20 mouse cellular contexts compared by ENCODE assay signal in the genomic region with DNA sequence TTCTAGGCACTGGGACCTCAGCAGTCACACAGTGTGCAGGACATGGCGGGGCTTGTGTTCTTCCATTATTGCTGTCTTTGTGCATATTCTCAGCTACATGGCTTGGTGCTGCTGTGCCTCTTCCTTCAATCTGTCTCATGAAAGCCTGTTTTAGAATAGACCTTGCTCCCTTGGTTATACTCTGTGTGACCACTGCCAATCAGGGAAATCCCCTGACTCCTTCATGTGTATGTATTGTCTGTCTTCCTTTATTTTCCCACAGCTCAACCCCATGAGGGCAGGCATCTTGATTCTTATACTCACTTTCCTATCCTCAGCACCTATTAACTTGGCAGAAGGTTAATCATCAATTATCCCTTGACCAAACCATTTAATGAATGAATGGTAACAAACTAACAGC. TPM values are rescaled to one million over a fixed set of nuclear protein-coding genes. Genes with fewer than 3 reads are reported as not detected.
DNase-seq lines count a peak whose midpoint lies in the region; ATAC-seq and TF ChIP-seq lines count a peak whose summit lies in the region.
"Had no signal": no experiment of that assay in that cellular context is flagged by ENCODE, and none has a peak within 500 bp of the region (broad histone marks: within the 10 kb centered on the region; RNA-seq: fewer than 3 reads in every experiment).

No protein-coding gene starts in this region.

- peak; percentile 13 for TF ChIP-seq RAD21 in CH12.LX (IDR thresholded peaks at IDR 0.05; ENCODE audit: low read depth, low read length)

- no peak for TF ChIP-seq POLR2A in kidney, adult 2 months (IDR thresholded peaks at IDR 0.05; ENCODE audit: low read depth, low read length)
- TF ChIP-seq POLR2A in CH12.LX (IDR thresholded peaks at IDR 0.05; ENCODE audit: low read depth, low read length), result no peak

- no peak overlapping the region for H3K9ac ChIP-seq in kidney, embryonic 14.5 days (ENCODE audit: low read depth, low read length)
- no peak overlapping the region for H3K9ac ChIP-seq in kidney, postnatal 0 days (ENCODE audit: low read depth, low read length)
- no peak overlapping the region; the same call in 1 of the 2 replicates for H3K9ac ChIP-seq in CH12.LX (ENCODE audit: insufficient read depth, low read depth)
- H3K9ac ChIP-seq: forebrain, embryonic 15.5 days; heart, embryonic 13.5 days; hindbrain, embryonic 15.5 days had no signal

- H3K9me3 ChIP-seq in kidney, embryonic 14.5 days (ENCODE audit: control insufficient read depth, low read length), result 0 out of 2 replicates have a peak, but pooled peaks cover 3% of the 10 kb centered on the region
- no peaks in the 10 kb centered on the region for H3K9me3 ChIP-seq in kidney, postnatal 0 days (replicated peaks; ENCODE audit: low read length)
- H3K9me3 ChIP-seq in CH12.LX (replicated peaks; ENCODE audit: low read length), result peaks cover 25% of the 10 kb centered on the region
- H3K9me3 ChIP-seq in midbrain, embryonic 10.5 days (replicated peaks), result no peaks in the 10 kb centered on the region; the same call in 1 of the 2 replicates
- H3K9me3 ChIP-seq: forebrain, embryonic 15.5 days; G1E; heart, embryonic 13.5 days; hindbrain, embryonic 15.5 days had no signal

- 93% methylated on average over 1 of the region's 1 CpGs for WGBS in kidney, adult 2 months
- WGBS in kidney, embryonic 14.5 days, result 93% methylated on average over 1 of the region's 1 CpGs
- WGBS in kidney, postnatal 0 days, result 95% methylated on average over 1 of the region's 1 CpGs
- 100% methylated on average over 1 of the region's 1 CpGs for WGBS in macrophage (ENCODE audit: missing documents)
- 88% methylated on average over 1 of the region's 1 CpGs for WGBS in midbrain, embryonic 10.5 days

- no peak overlapping the region for H3K27ac ChIP-seq in kidney, adult 2 months (ENCODE audit: insufficient read depth, low read depth, low read length)
- H3K27ac ChIP-seq in kidney, embryonic 14.5 days (ENCODE audit: low read depth, low read length), result no peak overlapping the region
- H3K27ac ChIP-seq in kidney, postnatal 0 days, result no peak overlapping the region
- H3K27ac ChIP-seq in CH12.LX (ENCODE audit: insufficient read depth, low read depth) (peak overlapping the region; percentile 77), macrophage (peak overlapping the region; percentile 97)
- H3K27ac ChIP-seq in midbrain, embryonic 10.5 days (replicated peaks), result no peak overlapping the region
- H3K27ac ChIP-seq: forebrain, embryonic 15.5 days; heart, embryonic 13.5 days; hindbrain, embryonic 15.5 days had no signal

- no peak overlapping the region for H3K4me2 ChIP-seq in kidney, embryonic 14.5 days (replicated peaks; ENCODE audit: low read depth, low read length)
- no peak overlapping the region for H3K4me2 ChIP-seq in kidney, postnatal 0 days (ENCODE audit: low read length)
- H3K4me2 ChIP-seq in CH12.LX (ENCODE audit: insufficient read depth, low read depth, poor library complexity, severe bottlenecking), result peak overlapping the region; percentile 79
- H3K4me2 ChIP-seq: forebrain, embryonic 15.5 days; heart, embryonic 13.5 days; hindbrain, embryonic 15.5 days had no signal

- dilution Hi-C loops in CH12.LX (cut with MboI; ENCODE audit: extremely low pct_ligation_motif_present, extremely low pct_unique_long_range_greater_than_20kb, low sequenced_read_pairs), result no loop called here

- H3K4me3 ChIP-seq in kidney, adult 2 months (ENCODE audit: insufficient read depth, low read depth, low read length), result no peak overlapping the region
- no peak overlapping the region for H3K4me3 ChIP-seq in kidney, embryonic 14.5 days (ENCODE audit: low read length)
- H3K4me3 ChIP-seq in kidney, postnatal 0 days (replicated peaks; ENCODE audit: low read depth, low read length), result no peak overlapping the region
- peak overlapping the region; percentile 30 to 38 (median 33) for H3K4me3 ChIP-seq in CH12.LX (replicated peaks in 1 of 3; ENCODE audit: low read depth in 2 of 3, low read length in 2 of 3, poor library complexity in 1 of 3)
- peak overlapping the region; percentile 27 for H3K4me3 ChIP-seq in macrophage (ENCODE audit: inconsistent target)
- H3K4me3 ChIP-seq in midbrain, embryonic 10.5 days, result no peak overlapping the region
- H3K4me3 ChIP-seq: forebrain, embryonic 15.5 days; heart, embryonic 13.5 days; hindbrain, embryonic 15.5 days had no signal

- peaks cover 9% of the 10 kb centered on the region; the same call in 1 of the 2 replicates for H3K4me1 ChIP-seq in kidney, adult 2 months (ENCODE audit: control insufficient read depth, insufficient read depth, low read length)
- peaks cover 11% of the 10 kb centered on the region for H3K4me1 ChIP-seq in kidney, embryonic 14.5 days (ENCODE audit: control insufficient read depth, insufficient read depth, low read length)
- H3K4me1 ChIP-seq in kidney, postnatal 0 days (replicated peaks; ENCODE audit: insufficient read depth, low read length), result peaks cover 14% of the 10 kb centered on the region
- peaks cover 39 to 81% of the 10 kb centered on the region in 2 experiments for H3K4me1 ChIP-seq in CH12.LX (ENCODE audit: control insufficient read depth in 1 of 2, insufficient read depth in 2 of 2)
- peaks cover 18% of the 10 kb centered on the region for H3K4me1 ChIP-seq in midbrain, embryonic 10.5 days
- H3K4me1 ChIP-seq: forebrain, embryonic 15.5 days had no signal

- H3K79me2 ChIP-seq in CH12.LX (replicated peaks; ENCODE audit: control insufficient read depth, extremely low read depth, insufficient read depth, poor library complexity, severe bottlenecking) (no peaks in the 10 kb centered on the region), macrophage (ENCODE audit: inconsistent target) (peaks cover 32% of the 10 kb centered on the region)

- peak; percentile 78 for TF ChIP-seq EP300 in CH12.LX (IDR thresholded peaks at IDR 0.05; ENCODE audit: low read length)

- H3K27me3 ChIP-seq in kidney, adult 2 months (replicated peaks; ENCODE audit: control insufficient read depth, insufficient read depth, low read length), result no peaks in the 10 kb centered on the region
- H3K27me3 ChIP-seq in kidney, embryonic 14.5 days (ENCODE audit: control insufficient read depth, insufficient read depth, low read length), result no peaks in the 10 kb centered on the region
- H3K27me3 ChIP-seq in kidney, postnatal 0 days (ENCODE audit: insufficient read depth, low read length), result no peaks in the 10 kb centered on the region
- H3K27me3 ChIP-seq in CH12.LX (replicated peaks), result no peaks in the 10 kb centered on the region
- no peaks in the 10 kb centered on the region for H3K27me3 ChIP-seq in midbrain, embryonic 10.5 days (ENCODE audit: low read depth, poor library complexity, severe bottlenecking)
- H3K27me3 ChIP-seq: forebrain, embryonic 15.5 days; heart, embryonic 13.5 days; hindbrain, embryonic 15.5 days had no signal

- peak; percentile 53 for DNase-seq in kidney, adult 2 months
- DNase-seq in kidney, postnatal 0 days (ENCODE audit: low spot score), result no peak
- no peak for DNase-seq in kidney, postnatal 10 days
- DNase-seq in CH12.LX (ENCODE audit: extremely low read depth), result peak; percentile 75
- no peak for DNase-seq in midbrain, embryonic 10.5 days (ENCODE audit: low spot score)
- no peak for DNase-seq in B cell, adult 2 months
- DNase-seq: adrenal gland, adult 8-10 months; adrenal gland, postnatal 36 days; cerebellum, adult 11-12 months; cerebellum, adult 9-10 months; cerebellum, postnatal 25 days; gastrocnemius, postnatal 36 days; heart, adult 11 months; heart, postnatal 36 days had no signal

- no peak for TF ChIP-seq CTCF in kidney, adult 2 months (conservative IDR thresholded peaks at IDR 0.05; ENCODE audit: insufficient read depth, insufficient read length, low read depth, low read length)
- no peak for TF ChIP-seq CTCF in kidney, postnatal 0 days (IDR thresholded peaks at IDR 0.05; ENCODE audit: low read depth)
- no peak for TF ChIP-seq CTCF in CH12.LX (conservative IDR thresholded peaks at IDR 0.05 in 1 of 2, IDR thresholded peaks at IDR 0.05 in 1 of 2; ENCODE audit: low read depth in 2 of 2, low read length in 2 of 2)

- no peak for ATAC-seq in kidney, embryonic 14.5 days (ENCODE audit: low FRiP score, low TSS enrichment)
- peak; percentile 47; the same call in 1 of the 2 replicates for ATAC-seq in kidney, postnatal 0 days (replicated peaks; ENCODE audit: low FRiP score, low read depth)
- ATAC-seq: forebrain, embryonic 15.5 days had no signal

- H3K36me3 ChIP-seq in kidney, adult 2 months (ENCODE audit: control insufficient read depth, insufficient read depth, low read length), result no peaks in the 10 kb centered on the region
- no peaks in the 10 kb centered on the region for H3K36me3 ChIP-seq in kidney, embryonic 14.5 days (ENCODE audit: control insufficient read depth, insufficient read depth, low read length)
- H3K36me3 ChIP-seq in kidney, postnatal 0 days (ENCODE audit: insufficient read depth, low read length), result no peaks in the 10 kb centered on the region
- H3K36me3 ChIP-seq in CH12.LX (replicated peaks in 1 of 2; ENCODE audit: control insufficient read depth in 1 of 2, insufficient read depth in 1 of 2, low read length in 1 of 2), result peaks cover 0 to 5% of the 10 kb centered on the region in 2 experiments
- H3K36me3 ChIP-seq in macrophage (ENCODE audit: inconsistent target), result no peaks in the 10 kb centered on the region
- 0 out of 2 replicates have a peak, but pooled peaks cover 5% of the 10 kb centered on the region for H3K36me3 ChIP-seq in midbrain, embryonic 10.5 days
- H3K36me3 ChIP-seq: forebrain, embryonic 15.5 days; G1E; heart, embryonic 13.5 days had no signal

- in situ Hi-C loops in CH12.LX (cut with MboI; ENCODE audit: low pct_ligation_motif_present, low pct_unique_long_range_greater_than_20kb, low sequenced_read_pairs), result no loop called here

TF ChIP-seq in CH12.LX, 34 proteins besides CTCF, POLR2A, EP300 and RAD21 (continues in another document):
- TF ChIP-seq KAT2A (IDR thresholded peaks at IDR 0.05; ENCODE audit: insufficient replicate concordance, low read length) (0 out of 2 replicates have a peak, but pooled peaks have one; percentile 10), CHD2 (IDR thresholded peaks at IDR 0.05; ENCODE audit: low read length) (no peak), MAX (IDR thresholded peaks at IDR 0.05; ENCODE audit: low read length) (peak; percentile 50), NELFE (IDR thresholded peaks at IDR 0.05; ENCODE audit: low read depth, low read length) (no peak)

RNA-seq across cellular contexts. Expression of a gene that starts 60.0 kb away (rescaled TPM):
- polyA plus RNA-seq in kidney, adult 2 months (2012; rRNA removed), result 0.08 TPM in 2 replicates
- polyA plus RNA-seq in kidney, embryonic 14.5 days (2014; fragmentation: Nextera tagmentation; extraction: Ambion mirVana), result 0.34 and 0.71 TPM in 2 replicates
- polyA plus RNA-seq in kidney, postnatal 0 days (2015; fragmentation: Nextera tagmentation; extraction: Ambion mirVana), result 0.30 and 0.36 TPM in 2 replicates
- total RNA-seq in CH12.LX (2012; rRNA removed), result 2.2 TPM in 2 replicates
- 1.1 TPM in 2 replicates for total RNA-seq in CH12.LX (2014; rRNA removed)
- polyA plus RNA-seq in CH12.LX (2012; ENCODE audit: insufficient read length, low read depth), result 1.1 and 1.3 TPM in 2 replicates
- 1 to 10 TPM in 6 of 26 experiments, under 1 TPM in 16, not detected in 4; 0.29 to 3.2 (median 0.78) TPM for total RNA-seq in macrophage (2018; cell fraction: chromatin; rRNA removed)
- total RNA-seq in macrophage (2018; cell fraction: cytosol; rRNA removed), result 1 to 10 TPM in 18 of 26 experiments, under 1 TPM in 8; 0.53 to 2.4 (median 1.3) TPM
- total RNA-seq in macrophage (2018; cell fraction: nucleus; rRNA removed), result 1 to 10 TPM in 7 of 26 experiments, under 1 TPM in 17, not detected in 2; 0.30 to 2.7 (median 0.79) TPM
- 1.0 to 2.7 TPM (median 1.7 TPM) in 3 replicates for polyA plus RNA-seq in macrophage (2018)
- polyA plus RNA-seq in midbrain, embryonic 10.5 days (2016; fragmentation: Nextera tagmentation; extraction: Ambion mirVana), result 1.2 and 2.9 TPM in 2 replicates
- total RNA-seq: gastrocnemius, postnatal 36 days had no signal
- polyA plus RNA-seq: G1E had no signal

Comparison
In these comparisons a context has a peak if more than half of its experiments do, and no peak if none do; other contexts are left out.
1. DNase-seq: peak in kidney, adult 2 months (single experiment) and CH12.LX (single experiment); none in kidney, postnatal 0 days (single experiment), kidney, postnatal 10 days (single experiment), midbrain, embryonic 10.5 days (single experiment) and B cell, adult 2 months (0 of 2).
2. H3K27ac ChIP-seq: peak in CH12.LX (single experiment) and macrophage (single experiment); none in kidney, adult 2 months (single experiment), kidney, embryonic 14.5 days (single experiment), kidney, postnatal 0 days (single experiment) and midbrain, embryonic 10.5 days (single experiment).
3. H3K4me3 ChIP-seq: peak in CH12.LX (3 of 3) and macrophage (single experiment); none in kidney, adult 2 months (single experiment), kidney, embryonic 14.5 days (single experiment), kidney, postnatal 0 days (single experiment) and midbrain, embryonic 10.5 days (single experiment).